Mouse (Mus musculus): Measurements from ENCODE around the gene Asxl1.

DNA sequence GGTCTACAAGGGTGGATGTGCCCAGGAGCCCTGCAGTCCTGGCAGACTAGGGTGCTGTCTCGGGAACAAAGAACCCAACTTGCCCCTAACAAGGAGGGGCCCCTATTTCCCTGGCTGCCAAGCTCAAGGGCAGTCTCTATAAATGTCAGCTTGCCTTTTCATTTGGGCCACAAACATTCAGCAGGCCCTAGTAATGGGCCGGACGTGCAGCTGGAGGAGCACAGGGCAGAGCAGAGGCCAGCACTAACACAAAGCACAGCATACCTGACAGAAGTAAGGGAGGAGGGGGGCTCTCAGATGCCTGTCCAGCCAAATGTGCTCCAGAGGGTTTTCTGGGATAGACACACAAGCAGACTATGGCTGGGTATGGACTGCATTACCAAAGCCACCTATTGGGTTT is 88.2 kb downstream of the Asxl1 start:
- TF ChIP-seq CTCF (IDR thresholded peaks at IDR 0.05; ENCODE audit: control insufficient read depth, insufficient read depth, low read length): no peak
- no peak for TF ChIP-seq POLR2A (IDR thresholded peaks at IDR 0.05; ENCODE audit: borderline replicate concordance, control insufficient read depth, low read depth, low read length)
